In the genomic region with DNA sequence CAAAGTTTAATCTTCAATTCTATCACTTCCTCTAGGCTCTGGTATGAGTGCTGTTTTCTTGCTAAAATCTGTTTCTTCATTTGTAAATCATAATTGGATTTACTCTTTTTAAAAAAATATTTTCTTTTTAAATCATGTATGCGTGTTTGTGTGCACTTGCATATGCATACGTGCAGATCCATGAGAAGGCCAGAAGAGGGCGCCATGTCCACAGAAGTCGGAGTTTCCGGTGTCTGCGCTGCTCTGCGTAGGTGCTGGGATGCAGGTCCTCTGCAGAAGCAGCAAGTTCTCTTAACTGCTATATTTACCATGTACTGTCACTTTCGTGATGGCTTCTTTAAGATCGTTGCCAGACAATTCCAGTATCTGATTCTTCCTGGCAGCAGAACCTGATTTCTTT, we compare ENCODE assay signal across 10 mouse cellular contexts.
DNase-seq lines count a peak whose midpoint lies in the region; TF ChIP-seq lines count a peak whose summit lies in the region.
"Had no signal": no experiment of that assay in that cellular context is flagged by ENCODE, and none has a peak within 500 bp of the region (broad histone marks: within the 10 kb centered on the region; RNA-seq: fewer than 3 reads in every experiment).

No protein-coding gene starts in this region.

- intact Hi-C loops in gastrocnemius, postnatal 14 days (cut with DNase I; ENCODE audit: low total_unique reads) = no loop called here

- no peak overlapping the region for H3K4me3 ChIP-seq in E14TG2a.4 (replicated peaks; ENCODE audit: low read length)
- H3K4me3 ChIP-seq in bone marrow macrophage, adult 2 months (ENCODE audit: insufficient read depth, low read length) = no peak overlapping the region
- H3K4me3 ChIP-seq: megakaryocyte, embryonic 14.5 days; stomach, embryonic 15.5 days had no signal

- H3K36me3 ChIP-seq in E14TG2a.4 (ENCODE audit: insufficient read depth, low read length) = no peaks in the 10 kb centered on the region
- H3K36me3 ChIP-seq: stomach, embryonic 15.5 days had no signal

- no peak overlapping the region for H3K27ac ChIP-seq in bone marrow macrophage, adult 2 months (ENCODE audit: insufficient read depth, low read depth, low read length)
- H3K27ac ChIP-seq: stomach, embryonic 15.5 days had no signal

- TF ChIP-seq POLR2A in bone marrow macrophage, adult 2 months (IDR thresholded peaks at IDR 0.05; ENCODE audit: borderline replicate concordance, low read depth, low read length) = no peak

- H3K9me3 ChIP-seq in E14TG2a.4 (ENCODE audit: low read length) = no peaks in the 10 kb centered on the region
- H3K9me3 ChIP-seq: stomach, embryonic 15.5 days had no signal

- H3K4me1 ChIP-seq in E14TG2a.4 (replicated peaks; ENCODE audit: low read depth, low read length) = peaks cover 35% of the 10 kb centered on the region
- no peaks in the 10 kb centered on the region for H3K4me1 ChIP-seq in bone marrow macrophage, adult 2 months (ENCODE audit: control insufficient read depth, insufficient read depth, low read length)
- H3K4me1 ChIP-seq: megakaryocyte, embryonic 14.5 days; stomach, embryonic 15.5 days had no signal

- TF ChIP-seq CTCF in E14TG2a.4 (conservative IDR thresholded peaks at IDR 0.05; ENCODE audit: low read length) = peak; percentile 83
- TF ChIP-seq CTCF in bone marrow macrophage, adult 2 months (IDR thresholded peaks at IDR 0.05; ENCODE audit: low read depth, low read length) = peak; percentile 52

- DNase-seq in kidney, adult 18-20 months = peak; percentile 19
- no peak for DNase-seq in kidney, adult 11 months
- peak; percentile 31 for DNase-seq in lung, postnatal 14 days
- no peak for DNase-seq in gastrocnemius, postnatal 14 days
- DNase-seq in urinary bladder, postnatal 25 days (ENCODE audit: low spot score) = no peak
- no peak for DNase-seq in right cerebral cortex, postnatal 25 days

- no peaks in the 10 kb centered on the region for H3K27me3 ChIP-seq in E14TG2a.4 (ENCODE audit: insufficient read depth, low read length)
- H3K27me3 ChIP-seq: megakaryocyte, embryonic 14.5 days; stomach, embryonic 15.5 days had no signal

Comparison
In these comparisons a context has a peak if more than half of its experiments do, and no peak if none do; other contexts are left out.
1. DNase-seq: peak in kidney, adult 18-20 months (single experiment) and lung, postnatal 14 days (single experiment); none in kidney, adult 11 months (single experiment), gastrocnemius, postnatal 14 days (single experiment), urinary bladder, postnatal 25 days (single experiment) and right cerebral cortex, postnatal 25 days (single experiment).